Mouse (Mus musculus) right cerebral cortex, postnatal 14 days (tissue): ENCODE data around the gene Abhd6.

Source experiments
- DNase-seq: peaks from one replicate; pipeline ENCODE4 v3.0.0; 2022

Gene Abhd6

GRCm38 (mm10) chr14:8032087-8032944, 29.6 kb downstream of the Abhd6 start:
- DNase-seq = peak; percentile 18

GRCm38 (mm10) chr14:8034561-8034960, 31.9 kb downstream of the Abhd6 start:
- DNase-seq = no peak

GRCm38 (mm10) chr14:8035951-8036350, 33.2 kb downstream of the Abhd6 start:
- no peak for DNase-seq

GRCm38 (mm10) chr14:8036406-8036805, 33.7 kb downstream of the Abhd6 start:
- no peak for DNase-seq

- DNase-seq = no peak
Measured at GRCm38 (mm10) chr14:8038150-8038549, 35.4 kb downstream of the Abhd6 start.

GRCm38 (mm10) chr14:8038791-8039448, 36.2 kb downstream of the Abhd6 start:
- peak; percentile 25 for DNase-seq

- no peak for DNase-seq
Measured at GRCm38 (mm10) chr14:8040179-8040578, 37.5 kb downstream of the Abhd6 start.

- DNase-seq = no peak
Measured at GRCm38 (mm10) chr14:8040911-8041678, 38.4 kb downstream of the Abhd6 start.

GRCm38 (mm10) chr14:8042120-8042519, 39.4 kb downstream of the Abhd6 start:
- no peak for DNase-seq

- DNase-seq = no peak
Measured at GRCm38 (mm10) chr14:8042577-8042976, 39.9 kb downstream of the Abhd6 start.

- DNase-seq = peak; percentile 47
Measured at GRCm38 (mm10) chr14:8044330-8044729, 41.6 kb downstream of the Abhd6 start.

GRCm38 (mm10) chr14:8044786-8045185, 42.1 kb downstream of the Abhd6 start:
- no peak for DNase-seq

GRCm38 (mm10) chr14:8045187-8045846, 42.6 kb downstream of the Abhd6 start:
- no peak for DNase-seq

GRCm38 (mm10) chr14:8046839-8047238, 44.1 kb downstream of the Abhd6 start:
- DNase-seq = no peak

GRCm38 (mm10) chr14:8049334-8049733, 46.6 kb downstream of the Abhd6 start:
- no peak for DNase-seq

GRCm38 (mm10) chr14:8051869-8052268, 49.2 kb downstream of the Abhd6 start:
- DNase-seq = no peak

GRCm38 (mm10) chr14:8052661-8053060, 50.0 kb downstream of the Abhd6 start:
- no peak for DNase-seq

GRCm38 (mm10) chr14:8054310-8055102, 51.8 kb downstream of the Abhd6 start:
- no peak for DNase-seq

GRCm38 (mm10) chr14:8056076-8056475, 53.4 kb downstream of the Abhd6 start:
- no peak for DNase-seq

GRCm38 (mm10) chr14:8059938-8060337, 57.2 kb downstream of the Abhd6 start:
- DNase-seq = no peak

GRCm38 (mm10) chr14:8062076-8062475, 59.4 kb downstream of the Abhd6 start:
- no peak for DNase-seq
